25 mouse cellular contexts compared by ENCODE assay signal in the genomic region with DNA sequence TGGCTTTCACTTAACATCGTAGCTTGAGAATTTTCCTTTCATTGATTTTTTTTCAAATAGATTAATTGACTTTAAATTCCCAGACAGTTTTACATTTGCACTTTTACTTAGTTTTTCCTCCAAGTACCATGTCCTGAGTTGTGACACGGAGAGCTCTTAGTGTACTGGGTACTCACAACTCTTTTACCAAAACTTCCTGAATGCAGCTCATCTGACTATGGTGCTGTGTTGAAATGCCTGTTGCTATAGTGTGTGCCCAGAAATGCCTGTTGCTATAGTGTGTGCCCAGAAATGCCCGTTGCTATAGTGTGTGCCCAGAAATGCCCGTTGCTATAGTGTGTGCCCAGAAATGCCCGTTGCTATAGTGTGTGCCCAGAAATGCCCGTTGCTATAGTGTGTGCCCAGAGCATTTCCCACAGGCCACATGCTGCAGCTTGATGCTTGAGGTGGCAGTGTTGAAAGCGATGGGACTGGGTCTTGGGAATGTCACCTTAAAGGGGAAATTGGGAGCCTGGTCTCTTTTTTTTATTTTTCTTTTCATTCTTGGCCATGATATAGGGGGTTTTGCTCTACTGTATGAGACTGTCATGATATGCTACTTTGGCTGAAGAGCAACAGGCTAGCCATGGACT. TPM values are rescaled to one million over a fixed set of nuclear protein-coding genes. Genes with fewer than 3 reads are reported as not detected.
DNase-seq lines count a peak whose midpoint lies in the region; ATAC-seq and TF ChIP-seq lines count a peak whose summit lies in the region.
"Had no signal": no experiment of that assay in that cellular context is flagged by ENCODE, and none has a peak within 500 bp of the region (broad histone marks: within the 10 kb centered on the region; RNA-seq: fewer than 3 reads in every experiment).

A gene (minus strand): TSS at position 172 of the 632 bp plus-strand sequence.

- TF ChIP-seq CTCF in bone marrow, adult 2 months (IDR thresholded peaks at IDR 0.05; ENCODE audit: control insufficient read depth, insufficient read depth, low read length): no peak

- no peaks in the 10 kb centered on the region for H3K36me3 ChIP-seq in hindbrain, embryonic 13.5 days
- no peaks in the 10 kb centered on the region for H3K36me3 ChIP-seq in hindbrain, embryonic 11.5 days (ENCODE audit: control insufficient read depth, insufficient read depth, low read length)
- H3K36me3 ChIP-seq in neural tube, embryonic 14.5 days (ENCODE audit: control insufficient read depth, insufficient read depth, low read length): no peaks in the 10 kb centered on the region
- no peaks in the 10 kb centered on the region for H3K36me3 ChIP-seq in intestine, embryonic 16.5 days (ENCODE audit: control insufficient read depth, insufficient read depth, low read length)
- H3K36me3 ChIP-seq: forebrain, embryonic 10.5 days; G1E; heart, embryonic 12.5 days; hindbrain, embryonic 15.5 days; midbrain, embryonic 10.5 days had no signal

- H3K4me3 ChIP-seq in hindbrain, embryonic 13.5 days: no peak within 1 kb of the TSS
- H3K4me3 ChIP-seq in hindbrain, embryonic 11.5 days (ENCODE audit: low read depth, low read length): no peak within 1 kb of the TSS
- no peak within 1 kb of the TSS for H3K4me3 ChIP-seq in neural tube, embryonic 14.5 days (ENCODE audit: low read depth, low read length)
- no peak within 1 kb of the TSS for H3K4me3 ChIP-seq in bone marrow, adult 2 months (replicated peaks; ENCODE audit: control insufficient read depth, low read depth, low read length)
- no peak within 1 kb of the TSS for H3K4me3 ChIP-seq in intestine, embryonic 16.5 days (ENCODE audit: low read length)
- H3K4me3 ChIP-seq: forebrain, embryonic 10.5 days; heart, embryonic 12.5 days; hindbrain, embryonic 15.5 days; midbrain, embryonic 10.5 days had no signal

- peak; percentile 67; the same call in 1 of the 2 replicates for ATAC-seq in hindbrain, embryonic 13.5 days (ENCODE audit: low FRiP score)
- ATAC-seq in hindbrain, embryonic 11.5 days (ENCODE audit: low FRiP score): no peak
- peak; percentile 68; the same call in 1 of the 2 replicates for ATAC-seq in neural tube, embryonic 14.5 days (ENCODE audit: low read depth)
- no peak for ATAC-seq in intestine, embryonic 16.5 days

- no peaks in the 10 kb centered on the region for H3K9me3 ChIP-seq in hindbrain, embryonic 13.5 days
- no peaks in the 10 kb centered on the region for H3K9me3 ChIP-seq in hindbrain, embryonic 11.5 days (ENCODE audit: control insufficient read depth, low read length)
- H3K9me3 ChIP-seq in neural tube, embryonic 14.5 days (ENCODE audit: control insufficient read depth, low read length): no peaks in the 10 kb centered on the region
- no peaks in the 10 kb centered on the region for H3K9me3 ChIP-seq in intestine, embryonic 16.5 days (ENCODE audit: control insufficient read depth, low read length)
- H3K9me3 ChIP-seq: forebrain, embryonic 10.5 days; G1E; heart, embryonic 12.5 days; hindbrain, embryonic 15.5 days; midbrain, embryonic 10.5 days had no signal

- WGBS in hindbrain, embryonic 13.5 days: 61% methylated on average over 7 of the region's 7 CpGs
- WGBS in hindbrain, embryonic 11.5 days: 85% methylated on average over 7 of the region's 7 CpGs
- WGBS in neural tube, embryonic 14.5 days: 65% methylated on average over 7 of the region's 7 CpGs
- 78% methylated on average over 7 of the region's 7 CpGs for WGBS in bone marrow, adult 2 months
- 79% methylated on average over 7 of the region's 7 CpGs for WGBS in intestine, embryonic 16.5 days

- DNase-seq in hindbrain, embryonic 11.5 days (ENCODE audit: low spot score): no peak
- DNase-seq in neural tube, embryonic 10.5 days (ENCODE audit: extremely low spot score, low spot score): no peak
- no peak for DNase-seq in layer of hippocampus, adult 18-20 months (ENCODE audit: low spot score in 2 of 2)
- no peak for DNase-seq in urinary bladder, adult 18-20 months (ENCODE audit: low spot score in 2 of 2)
- DNase-seq: adrenal gland, adult 2 months; B cell, adult 2 months; cerebellum, adult 18-20 months; cerebellum, postnatal 14 days; kidney, adult 11 months; lung, adult 18-20 months; lung, postnatal 10 days; right cerebral cortex, adult 18-20 months had no signal

- no peak for TF ChIP-seq POLR2A in bone marrow, adult 2 months (IDR thresholded peaks at IDR 0.05; ENCODE audit: borderline replicate concordance, control insufficient read depth, low read depth, low read length)

- no peak within 1 kb of the TSS for H3K27ac ChIP-seq in hindbrain, embryonic 13.5 days
- H3K27ac ChIP-seq in hindbrain, embryonic 11.5 days (ENCODE audit: low read depth, low read length): no peak within 1 kb of the TSS
- H3K27ac ChIP-seq in neural tube, embryonic 14.5 days (ENCODE audit: low read depth, low read length): no peak within 1 kb of the TSS
- peak within 1 kb of the TSS; percentile 69; the same call in 1 of the 2 replicates for H3K27ac ChIP-seq in bone marrow, adult 2 months (ENCODE audit: control insufficient read depth, insufficient read depth, low read depth, low read length, poor library complexity)
- no peak within 1 kb of the TSS for H3K27ac ChIP-seq in intestine, embryonic 16.5 days (ENCODE audit: low read length)
- H3K27ac ChIP-seq: forebrain, embryonic 10.5 days; hindbrain, embryonic 15.5 days; midbrain, embryonic 10.5 days had no signal

- H3K9ac ChIP-seq in hindbrain, embryonic 13.5 days: no peak within 1 kb of the TSS
- no peak within 1 kb of the TSS for H3K9ac ChIP-seq in hindbrain, embryonic 11.5 days (ENCODE audit: low read depth, low read length)
- H3K9ac ChIP-seq in neural tube, embryonic 14.5 days (replicated peaks; ENCODE audit: low read depth, low read length): no peak within 1 kb of the TSS
- no peak within 1 kb of the TSS for H3K9ac ChIP-seq in intestine, embryonic 16.5 days (ENCODE audit: low read depth, low read length)
- H3K9ac ChIP-seq: heart, embryonic 12.5 days; hindbrain, embryonic 15.5 days had no signal

- no peaks in the 10 kb centered on the region for H3K27me3 ChIP-seq in hindbrain, embryonic 13.5 days
- no peaks in the 10 kb centered on the region for H3K27me3 ChIP-seq in hindbrain, embryonic 11.5 days (ENCODE audit: control insufficient read depth, insufficient read depth, low read length)
- no peaks in the 10 kb centered on the region for H3K27me3 ChIP-seq in neural tube, embryonic 14.5 days (ENCODE audit: control insufficient read depth, insufficient read depth, low read length)
- H3K27me3 ChIP-seq in intestine, embryonic 16.5 days (replicated peaks; ENCODE audit: control insufficient read depth, insufficient read depth, low read length): no peaks in the 10 kb centered on the region
- H3K27me3 ChIP-seq: heart, embryonic 12.5 days; hindbrain, embryonic 15.5 days had no signal

- 0 out of 2 replicates have a peak, but pooled peaks cover 8% of the 10 kb centered on the region for H3K4me1 ChIP-seq in hindbrain, embryonic 13.5 days (replicated peaks)
- H3K4me1 ChIP-seq in hindbrain, embryonic 11.5 days (replicated peaks; ENCODE audit: control insufficient read depth, insufficient read depth, low read length): no peaks in the 10 kb centered on the region
- no peaks in the 10 kb centered on the region for H3K4me1 ChIP-seq in neural tube, embryonic 14.5 days (ENCODE audit: control insufficient read depth, insufficient read depth, low read length)
- H3K4me1 ChIP-seq in bone marrow, adult 2 months (ENCODE audit: control insufficient read depth, insufficient read depth, low read length): no peaks in the 10 kb centered on the region; the same call in 1 of the 2 replicates
- H3K4me1 ChIP-seq in intestine, embryonic 16.5 days (ENCODE audit: control insufficient read depth, insufficient read depth, low read length): no peaks in the 10 kb centered on the region; the same call in 1 of the 2 replicates
- H3K4me1 ChIP-seq: forebrain, embryonic 10.5 days; heart, embryonic 12.5 days; hindbrain, embryonic 15.5 days; midbrain, embryonic 10.5 days had no signal

- no peak within 1 kb of the TSS for H3K4me2 ChIP-seq in hindbrain, embryonic 13.5 days
- H3K4me2 ChIP-seq in hindbrain, embryonic 11.5 days (replicated peaks; ENCODE audit: low read depth, low read length): no peak within 1 kb of the TSS
- H3K4me2 ChIP-seq in neural tube, embryonic 14.5 days (ENCODE audit: low read depth, low read length): no peak within 1 kb of the TSS
- no peak within 1 kb of the TSS for H3K4me2 ChIP-seq in intestine, embryonic 16.5 days (ENCODE audit: low read depth, low read length)
- H3K4me2 ChIP-seq: heart, embryonic 12.5 days; hindbrain, embryonic 15.5 days had no signal

RNA-seq across cellular contexts. Expression of the gene that starts here (rescaled TPM):
- polyA plus RNA-seq in hindbrain, embryonic 13.5 days (2015; fragmentation: Nextera tagmentation; extraction: Ambion mirVana): 0.18 and 0.29 TPM in 2 replicates
- not detected in 2 replicates for polyA plus RNA-seq in hindbrain, embryonic 11.5 days (2014; fragmentation: Nextera tagmentation; extraction: Ambion mirVana)
- 0.07 and 0.54 TPM in 2 replicates for polyA plus RNA-seq in neural tube, embryonic 14.5 days (2014; fragmentation: Nextera tagmentation; extraction: Ambion mirVana)
- not detected in 2 replicates for polyA plus RNA-seq in bone marrow, adult 2 months (2011; ENCODE audit: insufficient read depth, insufficient read length, low replicate concordance, missing spikeins)
- 24.9 and 40.5 TPM in 2 replicates for polyA plus RNA-seq in intestine, embryonic 16.5 days (2015; fragmentation: Nextera tagmentation; extraction: Ambion mirVana)
- under 1 TPM in 1 of 2 experiments, not detected in 1; 0.17 TPM for total RNA-seq in layer of hippocampus, adult 18-20 months (2021)
- total RNA-seq: gastrocnemius, adult 8-10 months; granulocyte monocyte progenitor cell, adult 5-6 weeks; heart, postnatal 25 days had no signal
- polyA plus RNA-seq: G1E; heart, embryonic 12.5 days; limb, embryonic 11.5 days had no signal

Comparison
In these comparisons a context has a peak if more than half of its experiments do, and no peak if none do; other contexts are left out.
1. RNA of the gene that starts here (polyA plus RNA-seq): 24.9 to 40.5 TPM in intestine, embryonic 16.5 days; 0.18 to 0.29 TPM in hindbrain, embryonic 13.5 days, not detected in bone marrow, adult 2 months, 0.07 to 0.54 TPM in neural tube, embryonic 14.5 days and not detected in hindbrain, embryonic 11.5 days; every median in the first group is over 10 times any median in the second.
2. Peak in ATAC-seq in hindbrain, embryonic 13.5 days; RNA of the gene not detected or under 1 TPM.
3. Peak in ATAC-seq in neural tube, embryonic 14.5 days; RNA of the gene not detected or under 1 TPM.